Mouse (Mus musculus) megakaryocyte, adult 5-6 weeks (primary cell): ENCODE results near the gene Gm20388. TPM values are rescaled to one million over a fixed set of nuclear protein-coding genes. Genes with fewer than 3 reads are reported as not detected.

Source experiments
- ATAC-seq: 2 replicates; pipeline ENCODE4 v1.8.0; 2016; ENCODE audit warnings: mild to moderate bottlenecking, inconsistent platforms; ENCODE audit not compliant: poor library complexity, severe bottlenecking
- total RNA-seq, 2 experiments: library from RNA; stranded (forward) in 1 of 2; stranded (reverse) in 1 of 2; fragments of 153-499, 151-499 nt in 1 of 2; fragments of 221-1000, 200-1000 nt in 1 of 2; gene quantifications; 2 replicates each; pipeline versions ENCODE4 v1.2.3 to v1.2.4; 2015 to 2017

The Gm20388 gene
- total RNA-seq, 2 experiments from 2014 or later, result 7.6 to 15.5 TPM

- no peak for ATAC-seq
Observed at GRCm38 (mm10) chr8:122746439-122746838, 2835.8 kb downstream of the Gm20388 start.

- no peak for ATAC-seq
Observed at GRCm38 (mm10) chr8:122747825-122748224, 2837.2 kb downstream of the Gm20388 start.

DNA sequence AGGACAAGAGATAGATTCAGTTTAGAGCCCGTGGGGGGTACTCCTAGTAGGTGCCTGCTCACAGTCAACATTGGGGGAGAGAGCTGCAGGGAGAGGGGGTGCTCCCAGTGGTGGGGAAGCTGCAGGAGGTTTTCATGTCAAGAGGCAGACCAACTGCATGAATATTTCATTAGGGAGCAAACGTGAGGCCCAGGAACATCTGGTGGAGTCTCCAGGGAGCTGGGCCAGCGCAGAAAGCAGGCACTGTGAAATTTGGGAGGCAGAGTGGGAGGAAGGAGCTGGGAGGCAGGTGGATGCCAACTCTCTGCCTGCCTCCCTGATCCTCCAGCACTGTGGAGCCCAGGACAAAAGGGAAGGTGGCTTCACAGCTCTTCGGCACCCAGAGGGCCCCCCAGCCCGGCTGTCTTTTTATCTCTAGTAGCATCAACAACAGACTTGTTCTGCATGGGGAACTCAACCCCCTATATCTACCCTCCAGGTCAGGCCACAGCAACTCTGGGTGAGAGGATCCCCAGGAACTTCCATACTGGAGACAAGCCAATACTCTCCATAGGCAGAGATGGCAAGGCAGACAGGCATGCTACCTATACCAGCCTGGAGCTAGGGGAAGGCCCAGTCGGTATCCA, 2838.8 kb downstream of the Gm20388 start:
- no peak for ATAC-seq

DNA sequence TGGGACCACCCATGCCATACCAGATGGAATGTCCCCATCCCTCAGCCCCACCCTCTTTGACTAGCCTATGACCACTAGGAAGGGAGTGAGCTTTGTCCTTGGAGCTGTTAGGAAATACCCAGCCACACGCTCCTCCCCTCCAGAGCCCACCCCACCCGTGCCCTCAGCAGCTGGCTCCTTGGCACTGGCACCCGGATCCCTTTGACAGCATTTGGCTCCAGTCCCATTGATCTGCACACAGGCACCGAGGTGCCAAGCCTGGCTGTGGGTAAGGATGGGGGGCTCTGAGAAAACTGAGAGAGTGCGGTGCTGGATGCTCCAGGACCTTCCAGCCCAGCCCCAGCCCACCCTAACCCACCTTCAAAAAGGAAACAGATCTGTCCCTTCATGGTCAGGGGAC, 2840.7 kb downstream of the Gm20388 start:
- ATAC-seq, result no peak

- no peak for ATAC-seq
Observed at GRCm38 (mm10) chr8:122752111-122752721, 2841.6 kb downstream of the Gm20388 start.

GRCm38 (mm10) chr8:122758597-122758996, 2848.0 kb downstream of the Gm20388 start:
- no peak for ATAC-seq

- no peak for ATAC-seq
Observed at GRCm38 (mm10) chr8:122760116-122760515, 2849.5 kb downstream of the Gm20388 start.

DNA sequence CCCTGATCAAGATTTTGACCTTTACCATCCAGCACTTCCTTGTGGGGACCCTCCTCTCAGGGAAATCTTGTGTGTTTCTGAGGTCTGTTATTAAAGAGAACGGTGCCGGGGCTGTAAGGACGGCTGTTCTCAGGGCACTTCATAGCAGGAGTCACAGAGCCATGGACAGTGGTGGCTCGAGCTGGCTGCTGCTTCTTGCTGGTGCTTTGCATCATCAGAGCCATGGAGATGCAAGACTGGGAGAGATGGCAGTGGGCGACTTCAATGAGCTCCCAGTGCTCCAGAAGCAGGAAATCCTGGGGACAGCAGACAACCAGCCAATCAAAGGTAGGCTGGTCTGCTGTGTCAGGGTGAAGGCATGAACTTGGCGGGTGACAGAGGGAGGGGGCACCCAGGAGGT, 2850.5 kb downstream of the Gm20388 start:
- no peak for ATAC-seq

DNA sequence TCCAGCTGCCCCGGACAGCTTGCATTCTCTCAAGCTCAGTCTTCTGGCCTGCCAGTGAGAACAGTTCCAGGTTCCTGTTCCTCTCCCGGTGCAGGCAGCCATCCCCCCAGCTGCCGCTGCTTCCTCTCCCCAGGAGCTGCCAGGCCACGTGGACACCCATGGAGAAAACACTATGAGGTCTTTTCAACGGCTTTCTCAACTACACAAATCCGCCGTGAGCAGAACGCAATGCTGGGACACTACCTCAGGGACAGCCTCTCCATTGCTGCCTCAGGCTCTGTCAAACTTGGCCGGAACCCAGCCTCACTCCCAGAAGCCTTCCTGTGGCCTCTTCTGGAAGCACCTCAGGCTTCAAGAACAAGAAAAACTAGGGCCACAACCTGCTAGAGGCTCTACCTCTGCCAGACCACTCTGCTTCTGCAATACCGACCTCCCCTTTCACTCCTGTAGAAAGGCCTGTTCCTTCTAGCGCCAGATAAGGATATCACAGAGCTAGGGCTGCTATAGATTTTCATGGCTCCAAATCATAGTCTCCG, 2852.2 kb downstream of the Gm20388 start:
- peak; percentile 53 for ATAC-seq

DNA sequence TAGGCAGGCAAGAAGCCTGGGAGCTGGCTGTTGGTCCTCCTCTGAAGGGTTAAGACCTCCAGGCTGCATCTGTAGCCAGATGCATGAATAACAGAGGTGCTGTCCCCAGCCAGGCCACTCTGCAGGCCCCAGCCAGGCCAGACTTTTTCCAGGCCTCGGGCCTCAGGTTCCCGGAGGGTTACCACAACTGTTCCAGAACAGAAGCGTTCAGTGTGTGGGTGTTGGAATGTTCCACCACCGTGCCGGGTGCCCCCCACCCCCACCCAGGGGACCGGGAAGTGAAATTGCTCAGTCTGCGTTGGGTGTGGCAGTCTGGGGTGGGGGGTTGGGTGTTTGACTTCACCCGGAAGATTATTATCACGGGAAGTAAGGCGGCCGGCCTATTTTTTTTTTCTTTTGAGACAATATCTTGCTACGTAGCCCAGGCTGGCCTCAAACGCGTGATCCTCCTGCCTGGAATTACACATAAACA, 2852.7 kb downstream of the Gm20388 start:
- peak; percentile 73 for ATAC-seq

- peak; percentile 17; the same call in 1 of the 2 replicates for ATAC-seq
Observed at GRCm38 (mm10) chr8:122764790-122765474, 2854.3 kb downstream of the Gm20388 start.

DNA sequence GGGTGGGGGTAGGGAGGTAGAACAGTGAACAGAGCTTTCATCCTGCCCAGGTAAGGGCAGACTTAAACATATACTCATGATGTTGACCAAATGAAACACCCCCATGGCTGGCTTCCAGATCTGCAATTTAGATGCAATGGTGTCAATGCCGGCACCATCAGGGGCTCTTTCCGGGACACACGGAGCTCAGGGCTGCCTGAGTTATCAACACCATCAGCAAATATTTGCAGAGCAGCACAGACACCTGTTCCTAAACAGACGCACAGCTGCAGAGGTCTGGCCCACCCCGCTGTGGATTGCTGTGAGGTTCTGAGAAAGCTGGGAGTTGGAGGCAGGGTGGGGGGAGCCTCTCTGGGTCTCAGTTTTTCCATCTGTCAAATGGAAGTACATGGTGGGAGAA, 2855.5 kb downstream of the Gm20388 start:
- no peak for ATAC-seq

GRCm38 (mm10) chr8:122766647-122767200, 2856.1 kb downstream of the Gm20388 start:
- no peak for ATAC-seq

DNA sequence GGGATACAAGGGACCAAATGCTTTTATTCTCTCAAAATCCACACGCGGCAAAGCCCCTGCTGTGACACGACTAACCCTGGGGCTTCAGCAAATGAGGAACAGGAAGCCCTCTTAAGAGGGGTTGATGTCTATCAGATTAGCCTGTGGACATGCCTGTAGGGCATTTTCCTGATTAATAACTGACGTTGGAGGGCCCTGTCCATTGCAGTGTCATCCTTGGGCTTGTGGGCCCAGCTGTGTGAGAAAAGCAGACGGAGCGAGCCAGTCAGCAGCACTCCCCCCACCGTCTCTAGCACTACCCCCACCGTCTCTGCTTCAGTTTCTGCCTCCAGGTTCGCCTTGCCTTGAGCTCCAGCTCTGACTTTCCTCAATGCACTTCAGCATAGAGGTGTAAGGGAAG, 2856.6 kb downstream of the Gm20388 start:
- 0 out of 2 replicates have a peak, but pooled peaks have one; percentile 16 for ATAC-seq

DNA sequence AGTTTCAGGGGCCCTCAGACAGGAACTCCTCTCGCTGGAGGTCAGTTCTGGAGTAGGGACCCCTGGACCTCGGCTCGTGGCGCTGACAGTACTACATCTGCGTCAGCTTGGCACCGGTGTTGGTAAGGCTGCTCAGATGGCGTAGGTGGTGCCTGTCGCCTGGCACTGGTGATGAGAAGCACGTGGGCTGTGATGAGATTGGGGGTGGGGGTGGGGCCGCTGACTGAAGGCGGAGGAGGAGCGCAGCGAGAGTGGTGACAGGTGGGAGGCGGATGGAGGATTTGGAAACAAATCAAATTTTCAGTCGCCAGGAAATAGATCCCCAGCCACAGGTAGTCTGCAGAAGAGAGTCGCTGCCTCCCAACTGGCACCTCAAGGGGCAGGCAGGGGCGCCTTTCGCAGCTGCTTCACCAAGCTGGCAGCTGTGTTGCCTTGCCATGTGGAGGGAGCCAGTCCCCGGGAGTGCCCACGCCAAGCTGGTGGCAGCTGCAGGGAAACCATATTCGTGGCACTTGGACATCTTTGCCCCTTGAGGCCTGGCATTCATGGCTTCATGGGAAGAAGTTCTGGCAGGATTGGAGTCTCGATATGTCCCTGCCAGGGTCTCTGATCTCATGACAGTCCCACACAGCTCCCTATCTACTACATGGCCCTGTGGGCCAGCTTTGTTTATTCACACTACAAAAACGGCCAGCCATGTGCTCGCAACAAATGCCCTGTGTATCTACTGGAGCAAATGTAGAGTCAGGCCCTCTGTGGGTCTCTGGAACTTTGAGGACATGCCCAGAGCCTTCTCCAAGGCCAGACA, 2858.8 kb downstream of the Gm20388 start:
- no peak for ATAC-seq

DNA sequence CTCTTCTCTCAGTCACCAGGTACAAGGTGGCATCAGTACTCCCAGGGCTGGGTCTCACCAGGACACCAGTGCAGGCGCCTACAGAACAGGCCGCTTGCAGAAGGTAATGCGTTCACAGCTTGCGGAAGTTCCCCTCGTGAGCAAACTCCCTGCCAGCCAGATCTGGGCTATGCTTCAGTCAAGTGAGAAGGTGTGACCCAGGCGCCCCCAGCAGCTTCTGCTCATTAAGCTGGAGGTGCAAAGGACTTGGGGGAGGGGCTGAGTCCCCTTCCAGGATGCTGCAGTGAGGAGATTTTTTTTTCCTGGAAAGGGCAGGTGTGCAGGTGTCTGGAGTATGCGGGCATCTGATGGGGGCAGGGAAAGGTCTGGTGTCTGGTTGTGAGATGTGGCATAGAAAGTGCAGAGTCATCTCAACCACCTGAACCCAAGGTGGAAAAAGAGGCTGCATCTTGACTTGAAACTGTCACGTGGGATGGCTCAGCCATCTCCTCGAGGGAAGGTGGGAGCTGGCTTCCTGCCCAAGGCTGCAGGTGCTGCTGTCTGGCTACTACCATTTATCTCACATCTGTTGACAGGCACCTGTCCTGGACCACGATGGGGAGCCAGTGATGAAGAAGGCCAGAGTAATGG, 2861.9 kb downstream of the Gm20388 start:
- ATAC-seq, result no peak

- ATAC-seq, result peak; percentile 77
Observed at GRCm38 (mm10) chr8:122775285-122776155, 2864.9 kb downstream of the Gm20388 start, which contains the start of gene Acsf3. Gene Acsf3, plus strand, starts transcription at chr8:122775486.

DNA sequence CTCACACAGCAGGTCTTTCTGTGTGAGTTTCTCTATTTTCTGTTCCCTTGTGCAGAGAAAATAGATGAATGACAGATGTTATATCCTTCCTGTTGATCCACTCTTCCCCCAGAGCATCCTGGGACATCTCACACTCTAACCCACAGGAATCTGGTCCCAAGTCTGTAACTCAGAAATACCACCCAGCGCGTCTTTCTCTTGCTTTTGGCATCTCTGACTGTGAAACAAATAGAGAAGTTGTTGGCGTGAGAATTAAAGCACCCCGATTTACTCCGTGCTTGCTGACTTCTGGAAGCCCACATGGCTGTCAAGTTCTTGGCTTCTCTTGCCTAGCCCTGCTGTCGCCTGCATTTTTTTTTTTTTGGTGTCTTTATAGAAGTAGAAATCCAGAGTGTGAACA, 2867.1 kb downstream of the Gm20388 start:
- ATAC-seq, result no peak

DNA sequence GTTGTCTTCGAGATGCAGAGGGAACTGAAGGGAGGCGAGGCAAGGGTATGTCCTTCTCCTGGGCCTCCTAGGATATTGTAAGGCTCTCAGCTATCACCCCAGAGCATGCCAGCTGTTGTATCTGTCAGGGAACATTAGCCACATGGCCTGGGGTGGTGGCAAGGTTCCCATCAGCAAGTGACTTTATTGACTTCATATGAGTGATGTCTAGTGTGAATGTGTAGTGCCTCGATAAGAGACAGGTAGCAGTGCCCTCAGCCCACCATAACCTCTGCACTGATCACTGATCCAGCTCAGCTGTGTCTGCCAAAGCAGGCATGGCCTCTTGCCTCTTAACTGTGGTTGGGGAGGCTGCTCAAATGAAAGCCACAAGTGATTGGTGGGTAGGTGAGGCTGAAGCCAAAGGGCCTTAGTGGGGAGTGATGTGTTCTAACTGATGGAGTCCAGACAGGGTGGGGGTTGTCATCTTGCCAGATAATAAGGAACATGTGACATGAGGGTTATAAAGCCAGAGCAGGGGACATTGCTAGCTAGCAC, 2868.1 kb downstream of the Gm20388 start:
- ATAC-seq, result no peak
